Mouse (Mus musculus): ENCODE results near the gene Irf1. TPM values are rescaled to one million over a fixed set of nuclear protein-coding genes. Genes with fewer than 3 reads are reported as not detected.

Irf1 gene
- total RNA-seq, 2 experiments from 2014 or later, result 24.3 to 26.0 TPM

- DNase-seq, result no peak
These were observed 11.5 kb downstream of the Irf1 start for GRCm38 (mm10) chr11:53781201-53781775.

- no peak for DNase-seq
These were observed 12.2 kb downstream of the Irf1 start for GRCm38 (mm10) chr11:53781964-53782363.

- no peak for DNase-seq
These were observed 13.5 kb downstream of the Irf1 start for GRCm38 (mm10) chr11:53783288-53783687.

- no peak for DNase-seq
These were observed 15.6 kb downstream of the Irf1 start for GRCm38 (mm10) chr11:53785311-53785936.

GRCm38 (mm10) chr11:53786058-53787031 lies 16.5 kb downstream of the Irf1 start:
- peak; percentile 39 to 58 for DNase-seq

GRCm38 (mm10) chr11:53788196-53788595 lies 18.4 kb downstream of the Irf1 start:
- DNase-seq, result peak; percentile 63 to 80

- no peak for DNase-seq
These were observed 19.5 kb downstream of the Irf1 start for GRCm38 (mm10) chr11:53789277-53789676.

- DNase-seq, result no peak
These were observed 23.2 kb downstream of the Irf1 start for GRCm38 (mm10) chr11:53792986-53793385.

GRCm38 (mm10) chr11:53794015-53794414 lies 24.2 kb downstream of the Irf1 start:
- no peak for DNase-seq

- peak in 1 of 2 experiments; percentile 61 for DNase-seq
These were observed 25.1 kb downstream of the Irf1 start for GRCm38 (mm10) chr11:53794671-53795557.

GRCm38 (mm10) chr11:53795813-53796212 lies 26.0 kb downstream of the Irf1 start:
- DNase-seq, result no peak

GRCm38 (mm10) chr11:53796409-53797151 lies 26.8 kb downstream of the Irf1 start:
- peak; percentile 76 to 87 for DNase-seq

- DNase-seq, result no peak
These were observed 27.6 kb downstream of the Irf1 start for GRCm38 (mm10) chr11:53797386-53797920.

- no peak for DNase-seq
These were observed 28.4 kb downstream of the Irf1 start for GRCm38 (mm10) chr11:53798041-53798711.

GRCm38 (mm10) chr11:53800036-53800435 lies 30.2 kb downstream of the Irf1 start:
- DNase-seq, result no peak

- DNase-seq, result no peak
These were observed 31.2 kb downstream of the Irf1 start for GRCm38 (mm10) chr11:53800975-53801374.

GRCm38 (mm10) chr11:53803093-53803492 lies 33.3 kb downstream of the Irf1 start:
- DNase-seq, result peak in 1 of 2 experiments; percentile 31

- no peak for DNase-seq
These were observed 33.7 kb downstream of the Irf1 start for GRCm38 (mm10) chr11:53803494-53803893.

- no peak for DNase-seq
These were observed 34.9 kb downstream of the Irf1 start for GRCm38 (mm10) chr11:53804569-53805344.

All from adrenal gland, postnatal 36 days (tissue).